Mouse (Mus musculus): Measurements from ENCODE around the gene Gpr158.

Gpr158 gene

DNA sequence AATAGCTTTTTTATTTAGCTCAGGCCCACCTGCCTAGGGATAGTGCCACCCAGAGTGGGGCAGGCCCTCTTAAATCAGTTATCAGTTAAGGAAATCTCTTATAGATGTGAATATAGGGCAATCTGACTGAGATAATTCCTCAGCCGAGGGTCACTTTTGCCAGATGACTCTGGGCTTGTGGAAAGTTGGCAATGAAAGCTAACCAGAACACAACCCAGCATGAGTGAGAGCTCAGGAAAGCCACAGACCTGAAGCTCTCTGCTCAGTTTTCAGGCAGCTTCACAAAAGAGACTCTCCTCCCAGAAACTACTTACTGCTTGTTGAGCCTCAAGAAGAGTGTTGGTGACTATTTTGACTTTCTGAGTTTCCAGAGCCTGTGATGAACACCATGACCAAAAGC, 264.8 kb downstream of the Gpr158 start:
- DNase-seq (ENCODE audit: low spot score in 2 of 2) = no peak

DNA sequence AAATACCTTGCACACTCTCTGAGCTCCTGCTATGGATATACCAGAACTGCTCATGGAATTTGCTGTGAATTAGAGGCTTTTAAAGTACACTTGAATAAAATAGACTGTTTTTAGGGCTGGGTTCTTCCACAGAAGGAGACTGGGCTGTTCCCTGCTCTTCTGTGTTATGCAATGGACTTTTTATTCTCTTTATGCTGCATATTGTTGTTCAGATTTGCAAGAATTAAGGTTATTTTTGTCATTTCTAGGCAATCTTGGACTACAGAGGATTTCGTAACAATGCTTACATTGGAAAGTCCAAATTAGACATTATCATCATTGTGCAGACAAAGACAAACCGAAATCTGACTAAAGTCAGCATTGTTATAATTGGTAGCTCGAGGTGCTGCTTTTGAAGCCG, 298.4 kb downstream of the Gpr158 start:
- DNase-seq (ENCODE audit: low spot score in 2 of 2) = no peak

DNA sequence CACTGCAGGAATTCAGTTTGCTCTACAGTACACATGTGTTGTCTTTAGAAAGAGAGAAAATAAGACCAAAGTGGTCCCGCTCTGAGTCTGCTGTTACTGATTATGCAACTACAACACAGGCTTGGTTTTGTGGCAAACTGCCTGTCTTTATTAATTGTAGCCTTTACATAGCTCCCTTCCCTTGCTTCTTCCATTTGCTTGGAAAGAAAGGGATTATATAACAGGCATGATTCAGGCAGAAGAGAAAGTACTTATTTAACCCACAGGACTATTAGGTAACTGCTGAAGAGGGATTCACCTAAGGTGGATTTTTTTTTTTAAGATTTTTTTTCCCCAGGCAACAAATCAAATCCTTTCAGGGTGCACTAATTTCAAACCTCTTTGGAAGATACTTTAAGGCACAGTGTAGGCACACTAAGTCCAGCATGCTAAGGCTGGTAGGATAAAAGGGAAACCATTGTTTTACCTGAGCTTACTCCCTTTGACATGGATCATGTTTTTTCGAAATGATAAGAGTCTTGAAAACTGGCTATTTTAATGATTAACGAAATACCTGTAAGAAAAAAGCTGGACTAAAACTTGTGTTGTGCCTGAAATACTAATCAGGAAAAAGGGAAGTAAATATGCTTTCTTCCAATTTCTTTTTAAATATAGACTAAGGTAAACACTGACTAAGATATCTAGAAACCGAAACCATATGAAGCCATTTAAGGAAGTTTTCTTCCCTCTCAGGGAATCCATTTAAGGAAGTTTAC, 308.9 kb downstream of the Gpr158 start:
- DNase-seq (ENCODE audit: low spot score in 2 of 2) = no peak

DNA sequence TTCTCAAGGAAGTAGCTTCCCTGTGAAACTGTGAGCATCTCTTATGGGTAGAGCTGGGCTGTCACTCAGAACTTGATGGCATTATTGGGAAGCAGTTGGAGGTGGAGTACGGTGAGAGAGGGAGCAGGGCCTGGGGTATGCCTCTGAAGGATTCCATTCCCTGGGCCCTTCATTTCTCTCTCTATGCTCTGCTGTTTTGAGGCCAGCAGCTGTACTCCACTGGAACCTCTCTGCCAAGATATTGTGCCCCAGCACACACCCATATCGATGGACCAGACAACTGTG, 309.4 kb downstream of the Gpr158 start:
- DNase-seq (ENCODE audit: low spot score in 2 of 2) = no peak

DNA sequence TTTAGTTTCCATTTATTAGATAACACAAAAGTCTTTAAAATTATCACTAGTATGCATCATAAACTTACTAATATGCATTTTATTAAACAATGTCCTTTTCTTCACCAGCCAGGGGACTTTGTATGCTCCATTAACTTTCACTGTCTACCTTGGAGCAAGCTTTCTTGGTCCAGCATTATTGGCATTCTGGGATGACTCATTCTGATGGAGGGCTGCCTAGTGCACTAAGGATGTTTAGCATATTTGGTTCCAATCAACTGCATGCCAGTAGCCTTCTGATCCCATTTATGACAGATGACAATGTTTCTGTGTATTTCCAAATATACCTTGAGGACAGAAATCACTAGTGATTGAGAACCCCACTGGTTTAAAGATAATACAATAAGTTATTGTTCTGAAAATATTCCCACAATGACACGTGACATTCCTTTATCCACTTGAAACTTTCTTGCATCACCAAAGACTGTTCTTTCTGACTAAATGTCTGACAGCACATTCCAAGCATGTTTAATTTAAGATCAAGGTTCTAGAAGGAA, 313.5 kb downstream of the Gpr158 start:
- DNase-seq (ENCODE audit: low spot score in 2 of 2) = no peak

DNA sequence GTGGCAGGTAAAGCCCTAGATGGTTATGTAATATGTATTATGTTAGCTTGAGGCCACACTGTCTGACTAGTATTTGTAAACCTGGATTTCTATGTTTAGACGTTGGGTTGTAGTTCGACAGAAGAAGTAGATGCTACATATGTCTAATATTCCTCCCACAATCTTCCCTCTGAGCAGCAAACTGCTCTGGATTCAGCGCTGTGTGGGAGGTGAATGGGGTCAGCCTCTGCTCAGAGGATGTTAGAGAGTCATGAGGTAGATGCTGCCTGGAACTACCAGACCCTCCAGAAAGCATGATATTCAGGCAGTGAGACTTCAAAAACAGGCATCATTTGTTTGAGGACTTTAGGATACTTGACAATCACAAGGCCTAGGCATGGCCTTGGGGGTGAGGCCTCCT, 317.4 kb downstream of the Gpr158 start:
- no peak for DNase-seq (ENCODE audit: low spot score in 2 of 2)

DNA sequence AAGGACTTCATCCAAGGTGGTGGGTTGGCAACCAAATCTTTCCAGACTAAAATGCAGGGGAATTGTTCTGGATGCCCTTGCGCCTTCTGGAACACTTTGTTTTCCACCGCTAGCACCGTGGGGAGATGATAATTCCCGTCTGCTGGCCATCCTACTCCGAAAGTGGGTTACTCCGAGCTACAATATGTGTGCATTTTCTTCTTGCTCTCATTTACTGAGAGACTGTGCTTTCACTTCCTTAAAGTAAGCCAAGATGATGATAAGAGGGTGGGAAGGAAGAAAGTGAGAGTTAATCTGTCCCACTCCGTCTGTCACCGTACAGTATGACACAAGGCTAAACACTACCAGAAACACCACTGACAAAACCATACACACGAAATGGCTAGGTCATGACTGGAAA, 325.8 kb downstream of the Gpr158 start:
- no peak for DNase-seq (ENCODE audit: low spot score in 2 of 2)

DNA sequence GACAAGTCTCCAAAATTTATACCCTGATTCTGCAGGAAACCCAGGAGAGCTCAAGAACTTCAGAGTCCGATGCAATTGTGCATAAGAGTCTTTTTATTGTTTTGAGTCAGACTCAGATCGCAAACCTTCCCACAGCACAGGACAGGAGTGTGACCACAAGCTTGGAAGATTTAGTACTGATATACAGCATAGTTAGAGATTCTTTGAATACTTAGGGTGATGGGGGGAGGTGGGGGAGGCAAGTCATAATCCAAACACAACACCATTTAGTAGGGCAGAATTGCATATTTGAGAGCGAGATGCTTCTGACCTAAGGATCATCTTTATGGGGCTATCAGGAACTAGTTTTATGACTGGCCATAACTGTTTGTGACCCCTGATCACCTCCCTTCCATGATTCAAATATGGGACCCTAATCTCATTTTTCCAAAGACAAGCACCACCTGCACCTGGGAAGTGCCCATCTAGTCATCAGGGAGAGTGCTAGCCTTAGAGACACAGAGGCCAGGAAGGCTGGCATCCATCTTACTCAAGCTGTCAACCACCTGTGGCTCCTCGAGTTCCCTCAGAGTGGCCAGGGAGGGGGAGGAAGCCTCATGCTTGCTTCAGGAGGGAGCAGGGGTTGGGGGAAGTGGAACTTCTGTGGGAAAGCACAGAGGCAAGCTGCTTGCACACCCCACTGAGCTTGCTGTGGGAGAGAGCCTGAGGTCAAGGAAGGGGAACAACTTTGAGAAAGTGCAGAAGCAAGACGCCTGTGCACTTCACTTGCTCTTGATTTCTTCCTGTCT, 326.7 kb downstream of the Gpr158 start:
- no peak for DNase-seq (ENCODE audit: low spot score in 2 of 2)

DNA sequence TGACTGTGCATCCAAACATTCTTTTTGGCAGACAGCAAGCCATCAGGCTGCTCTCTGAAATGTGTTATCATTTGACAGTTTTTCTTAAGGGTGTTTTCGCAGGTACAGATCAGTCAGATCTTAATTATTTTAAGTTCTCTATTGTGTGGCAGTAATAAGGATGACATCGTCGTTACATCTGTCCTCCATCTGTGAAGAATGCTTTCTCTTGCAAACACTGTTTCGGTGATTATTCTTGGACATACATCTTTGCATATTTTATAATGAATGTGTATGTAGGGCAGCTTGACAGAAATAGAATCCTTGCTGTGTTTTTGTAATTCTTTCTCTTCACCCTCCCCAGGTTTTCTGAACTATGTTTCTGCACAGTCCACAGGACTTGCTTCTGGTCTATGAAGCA, 360.7 kb downstream of the Gpr158 start:
- DNase-seq (ENCODE audit: low spot score in 2 of 2) = no peak

DNA sequence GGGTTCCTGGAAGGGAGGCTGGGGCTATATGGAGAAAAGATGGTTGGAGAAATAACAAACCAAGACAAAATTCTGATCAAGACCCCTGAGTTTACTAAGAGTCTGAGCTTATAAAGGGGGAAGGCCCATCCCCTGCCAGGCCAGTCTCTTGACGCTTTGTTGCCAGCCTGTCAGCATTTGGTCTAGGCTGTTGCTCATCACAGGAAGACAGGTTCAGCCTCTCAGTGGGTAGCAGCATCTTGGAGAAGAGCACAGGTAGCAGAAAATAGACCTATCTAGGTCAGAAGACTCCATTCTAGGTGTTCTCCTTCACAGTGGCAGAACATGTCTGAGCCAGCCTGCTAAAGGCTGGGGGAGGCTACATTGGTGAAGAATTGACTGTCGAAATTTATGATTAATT, 416.4 kb downstream of the Gpr158 start:
- DNase-seq (ENCODE audit: low spot score in 2 of 2) = no peak

DNA sequence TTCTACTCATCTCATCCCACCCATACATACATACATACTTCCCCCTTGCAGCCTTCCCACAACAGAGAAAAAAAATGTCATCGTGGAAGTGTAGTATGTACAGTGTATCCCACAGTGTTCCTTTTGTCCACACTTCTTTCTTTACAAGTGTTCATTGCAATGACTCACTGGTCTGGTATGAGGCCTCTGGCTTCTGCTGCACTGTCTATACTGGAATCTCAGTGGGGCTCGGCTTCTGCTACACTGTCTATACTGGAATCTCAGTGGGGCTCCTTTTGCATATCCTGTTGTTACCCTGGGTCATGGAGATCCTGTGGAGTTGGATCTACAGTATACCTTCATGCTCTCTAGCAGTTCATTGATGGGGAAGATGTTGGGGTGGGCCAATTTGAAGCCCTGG, 425.8 kb downstream of the Gpr158 start:
- no peak for DNase-seq (ENCODE audit: low spot score in 2 of 2)

DNA sequence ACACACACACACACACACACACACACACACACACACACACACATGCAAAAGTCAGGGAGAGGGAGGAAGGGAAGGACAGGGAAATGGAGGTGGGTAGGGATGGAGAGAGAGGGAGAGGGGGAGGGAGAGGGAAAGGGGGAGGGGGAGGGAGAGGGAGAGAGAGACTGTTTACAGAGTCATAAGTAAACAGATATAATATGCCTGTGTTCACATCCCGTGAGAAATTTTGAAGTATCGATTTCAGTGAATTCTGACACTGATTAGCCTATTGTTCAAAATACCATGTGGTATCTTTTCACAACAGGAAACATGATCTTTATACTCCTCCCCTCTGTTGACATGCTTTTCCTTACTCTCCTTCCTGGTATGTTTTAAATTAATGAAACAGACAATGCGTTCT, 432.3 kb downstream of the Gpr158 start:
- DNase-seq (ENCODE audit: low spot score in 2 of 2) = no peak

DNA sequence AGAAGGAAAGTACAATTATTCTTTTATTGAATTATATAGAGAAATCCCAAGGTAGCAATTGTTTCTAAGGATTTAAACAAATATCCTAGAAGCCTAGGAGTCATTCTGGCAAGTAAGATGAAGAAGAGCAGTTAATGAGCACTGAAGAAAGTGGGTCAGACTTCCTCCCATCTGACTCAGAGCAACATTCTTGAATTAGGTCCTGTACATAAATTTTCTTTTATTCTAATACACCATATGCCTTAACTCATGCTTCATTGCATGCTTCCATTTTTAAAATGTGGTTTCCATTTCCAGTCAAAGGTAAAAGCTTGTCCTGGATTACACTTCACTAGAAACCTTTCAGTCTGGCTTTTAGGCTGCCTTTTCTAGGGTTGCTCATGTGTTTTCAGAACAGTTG, 432.7 kb downstream of the Gpr158 start:
- DNase-seq (ENCODE audit: low spot score in 2 of 2) = no peak

DNA sequence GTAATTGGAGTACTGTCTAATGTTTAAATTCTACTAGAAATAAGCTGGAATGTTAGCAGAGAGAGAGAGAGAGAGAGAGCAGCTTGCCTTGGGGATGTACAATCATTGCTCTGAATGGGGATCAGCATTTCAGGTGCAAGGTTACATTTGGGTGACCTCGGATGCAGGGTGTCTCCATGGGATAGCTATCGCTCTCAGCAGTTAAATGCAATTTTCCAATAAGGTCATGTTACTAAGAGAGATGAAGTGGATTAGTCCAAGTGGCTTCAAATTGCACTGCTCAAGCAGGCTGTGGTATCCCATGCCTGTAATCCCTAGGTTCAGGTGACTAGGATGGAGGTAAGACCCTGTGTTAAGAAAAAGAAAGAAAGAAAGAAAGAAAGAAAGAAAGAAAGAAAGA, 441.2 kb downstream of the Gpr158 start:
- DNase-seq (ENCODE audit: low spot score in 2 of 2) = no peak

DNA sequence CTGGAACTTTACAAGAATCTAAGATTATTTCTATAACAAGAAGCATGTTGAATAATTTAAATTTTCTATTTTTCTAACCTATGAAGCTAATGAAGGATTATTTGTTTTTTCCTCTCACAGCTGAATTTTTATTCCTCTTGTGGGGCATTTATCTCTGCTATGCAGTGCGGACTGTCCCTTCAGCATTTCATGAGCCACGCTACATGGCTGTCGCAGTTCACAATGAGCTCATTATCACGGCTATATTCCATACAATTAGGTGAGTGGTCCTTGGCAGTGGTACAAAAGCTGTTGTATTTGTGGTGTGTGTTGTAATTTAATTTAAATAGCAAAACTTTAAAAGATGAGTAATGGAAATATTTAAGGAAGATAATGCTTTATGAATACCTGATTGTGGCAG, 443.1 kb downstream of the Gpr158 start:
- DNase-seq (ENCODE audit: low spot score in 2 of 2) = no peak

DNA sequence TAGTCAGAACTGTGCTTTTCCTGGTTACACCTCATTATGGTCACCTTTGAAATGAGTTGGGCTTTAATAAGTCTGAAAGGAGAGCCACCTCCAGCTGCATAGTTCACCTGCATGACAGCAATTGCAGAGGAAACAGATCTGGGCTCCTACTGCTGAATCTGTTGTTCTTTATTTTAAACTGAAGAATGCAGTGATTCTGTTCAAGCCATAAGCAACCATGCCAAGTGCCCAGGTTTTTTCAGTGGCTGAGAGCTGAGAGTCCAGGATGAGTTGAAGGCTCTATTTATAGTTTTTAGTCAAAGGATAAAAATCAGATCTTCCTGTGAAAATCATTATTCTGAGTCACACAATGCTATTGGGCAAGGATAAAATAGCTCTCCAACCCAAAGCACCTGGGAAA, 496.7 kb downstream of the Gpr158 start:
- DNase-seq (ENCODE audit: low spot score in 2 of 2) = no peak

Data from spleen, postnatal 14 days (tissue).